Comparison of ENCODE assay signal across 9 mouse cellular contexts in the genomic region with DNA sequence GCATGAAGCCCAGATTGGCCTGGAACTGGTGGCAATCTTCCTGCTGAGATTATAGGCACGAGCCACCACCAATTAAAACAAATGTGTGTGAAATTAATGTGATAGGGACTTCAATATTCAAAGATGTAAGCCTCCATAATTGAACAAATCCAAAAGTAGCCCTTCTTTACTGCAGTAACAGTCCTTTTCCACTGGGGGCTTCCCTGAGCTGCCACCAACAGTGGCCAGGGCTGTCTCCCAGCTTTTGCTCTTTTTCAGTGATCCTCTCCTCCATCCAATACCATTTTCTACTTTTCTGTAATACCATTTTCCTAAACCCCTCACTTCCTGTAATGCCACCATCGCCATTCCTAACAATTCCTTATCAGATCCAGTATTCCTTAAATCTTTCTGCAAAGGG. TPM values are rescaled to one million over a fixed set of nuclear protein-coding genes. Genes with fewer than 3 reads are reported as not detected.
DNase-seq lines count a peak whose midpoint lies in the region; ATAC-seq and TF ChIP-seq lines count a peak whose summit lies in the region.
"Had no signal": no experiment of that assay in that cellular context is flagged by ENCODE, and none has a peak within 500 bp of the region (broad histone marks: within the 10 kb centered on the region; RNA-seq: fewer than 3 reads in every experiment).

No protein-coding gene starts in this region.

- H3K27ac ChIP-seq in heart, postnatal 0 days (ENCODE audit: low read depth), result no peak overlapping the region
- no peak overlapping the region for H3K27ac ChIP-seq in heart, embryonic 12.5 days (ENCODE audit: poor library complexity, severe bottlenecking)
- H3K27ac ChIP-seq in small intestine, adult 2 months (ENCODE audit: insufficient read depth, low read depth, low read length), result no peak overlapping the region

- H3K27me3 ChIP-seq in heart, postnatal 0 days (ENCODE audit: control insufficient read depth, insufficient read depth, low read length), result no peaks in the 10 kb centered on the region
- H3K27me3 ChIP-seq in heart, embryonic 12.5 days (replicated peaks), result no peaks in the 10 kb centered on the region
- H3K27me3 ChIP-seq in small intestine, adult 2 months (ENCODE audit: control insufficient read depth, insufficient read depth, low read length), result no peaks in the 10 kb centered on the region

- no peak overlapping the region for H3K4me3 ChIP-seq in heart, postnatal 0 days (ENCODE audit: low read depth, low read length)
- no peak overlapping the region for H3K4me3 ChIP-seq in heart, embryonic 12.5 days
- no peak overlapping the region for H3K4me3 ChIP-seq in small intestine, adult 2 months (ENCODE audit: low read depth, low read length)
- H3K4me3 ChIP-seq: megakaryocyte, embryonic 14.5 days had no signal

- no peak overlapping the region for H3K4me2 ChIP-seq in heart, postnatal 0 days (ENCODE audit: low read depth, low read length)
- H3K4me2 ChIP-seq in heart, embryonic 12.5 days, result no peak overlapping the region

- H3K9ac ChIP-seq in heart, postnatal 0 days (replicated peaks; ENCODE audit: low read depth, low read length), result no peak overlapping the region
- H3K9ac ChIP-seq in heart, embryonic 12.5 days, result no peak overlapping the region

- 10% methylated on average over 2 of the region's 2 CpGs for WGBS in heart, postnatal 0 days
- WGBS in heart, embryonic 12.5 days, result 8% methylated on average over 2 of the region's 2 CpGs
- 5% methylated on average over 2 of the region's 2 CpGs for WGBS in small intestine, adult 2 months

- no peaks in the 10 kb centered on the region for H3K4me1 ChIP-seq in heart, postnatal 0 days (ENCODE audit: control insufficient read depth, insufficient read depth)
- no peaks in the 10 kb centered on the region for H3K4me1 ChIP-seq in heart, embryonic 12.5 days (replicated peaks)
- H3K4me1 ChIP-seq in small intestine, adult 2 months (ENCODE audit: control insufficient read depth, insufficient read depth, insufficient read length, low read length), result no peaks in the 10 kb centered on the region

- no peaks in the 10 kb centered on the region for H3K36me3 ChIP-seq in heart, postnatal 0 days (replicated peaks; ENCODE audit: control insufficient read depth, insufficient read depth, low read length)
- no peaks in the 10 kb centered on the region for H3K36me3 ChIP-seq in heart, embryonic 12.5 days
- no peaks in the 10 kb centered on the region for H3K36me3 ChIP-seq in small intestine, adult 2 months (ENCODE audit: control insufficient read depth, insufficient read depth, low read length)

- peak; percentile 42 for TF ChIP-seq CTCF in heart, postnatal 0 days (IDR thresholded peaks at IDR 0.05; ENCODE audit: low read depth)
- TF ChIP-seq CTCF in small intestine, adult 2 months (IDR thresholded peaks at IDR 0.05; ENCODE audit: extremely low read depth, insufficient read length, insufficient replicate concordance, low read depth, low read length), result peak; percentile 52; the same call in 1 of the 2 replicates

- DNase-seq in heart, postnatal 0 days (ENCODE audit: low spot score), result no peak
- peak; percentile 1 for DNase-seq in right cerebral cortex, adult 18-20 months
- no peak for DNase-seq in right cerebral cortex, postnatal 25 days
- DNase-seq in cerebellum, postnatal 25 days, result peak; percentile 8 to 35
- no peak for DNase-seq in right cerebral cortex, postnatal 10 days (ENCODE audit: low spot score in 2 of 2)
- no peak for DNase-seq in left cerebral cortex, adult 8-10 months (ENCODE audit: low spot score in 2 of 2)

- no peaks in the 10 kb centered on the region for H3K9me3 ChIP-seq in heart, postnatal 0 days (replicated peaks; ENCODE audit: control insufficient read depth, low read length)
- no peaks in the 10 kb centered on the region for H3K9me3 ChIP-seq in heart, embryonic 12.5 days (replicated peaks)
- H3K9me3 ChIP-seq: megakaryocyte, embryonic 14.5 days had no signal

- no peak for ATAC-seq in heart, postnatal 0 days (ENCODE audit: insufficient read depth, low read depth)
- no peak for ATAC-seq in heart, embryonic 12.5 days (ENCODE audit: insufficient number of reproducible peaks, low FRiP score)

- TF ChIP-seq POLR2A in small intestine, adult 2 months (IDR thresholded peaks at IDR 0.05; ENCODE audit: low read depth, low read length), result no peak

- TF ChIP-seq EP300 in heart, postnatal 0 days (IDR thresholded peaks at IDR 0.05; ENCODE audit: low read depth), result no peak

RNA-seq across cellular contexts. Expression of a gene that starts 21.1 kb away (rescaled TPM):
- 6.2 and 8.9 TPM in 2 replicates for total RNA-seq in heart, postnatal 0 days (2014; rRNA removed; ENCODE audit: low replicate concordance)
- 9.0 and 10.4 TPM in 2 replicates for polyA plus RNA-seq in heart, postnatal 0 days (2015; fragmentation: Nextera tagmentation; extraction: Ambion mirVana)
- 20.8 and 22.1 TPM in 2 replicates for polyA plus RNA-seq in heart, embryonic 12.5 days (2016; fragmentation: Nextera tagmentation; extraction: Ambion mirVana)
- 0.46 and 0.98 TPM in 2 replicates for polyA plus RNA-seq in small intestine, adult 2 months (2012; rRNA removed)
- 100 to 1,000 TPM in 1 of 4 experiments, 10 to 100 TPM in 3; 85.8 to 104 (median 93.2) TPM for total RNA-seq in left cerebral cortex, adult 8-10 months (2022)

Comparison
In these comparisons a context has a peak if more than half of its experiments do, and no peak if none do; other contexts are left out.
1. DNase-seq: peak in right cerebral cortex, adult 18-20 months (single experiment) and cerebellum, postnatal 25 days (2 of 2); none in heart, postnatal 0 days (single experiment), right cerebral cortex, postnatal 25 days (single experiment), right cerebral cortex, postnatal 10 days (0 of 2) and left cerebral cortex, adult 8-10 months (0 of 2).